Mouse (Mus musculus): ENCODE results near the gene Ube2n.

Ube2n gene

GRCm38 (mm10) chr10:95514656-95515292, at the start of gene Ube2n:
TSS of gene Ube2n (plus strand) at chr10:95515145.
- Histone ChIP-seq H3K27me3 (ENCODE audit: insufficient read depth, low read length) (no peaks in the 10 kb centered on the region), H3K9me3 (ENCODE audit: low read length) (no peaks in the 10 kb centered on the region), H3K36me3 (ENCODE audit: insufficient read depth, low read length) (peaks cover 21% of the 10 kb centered on the region), H3K4me3 (replicated peaks; ENCODE audit: low read length) (peak within 1 kb of the TSS; percentile 98), H3K4me1 (replicated peaks; ENCODE audit: low read depth, low read length) (peaks cover 61% of the 10 kb centered on the region)
- TF ChIP-seq POU5F1 (IDR thresholded peaks at IDR 0.05; ENCODE audit: borderline replicate concordance, low read length) (no peak), NANOG (IDR thresholded peaks at IDR 0.05; ENCODE audit: borderline replicate concordance, low read length) (no peak), CTCF (conservative IDR thresholded peaks at IDR 0.05; ENCODE audit: low read length) (no peak)

GRCm38 (mm10) chr10:95465485-95465896, 49.5 kb upstream of the Ube2n start:
- Histone ChIP-seq H3K27me3 (ENCODE audit: insufficient read depth, low read length) (peaks cover 12% of the 10 kb centered on the region), H3K9me3 (ENCODE audit: low read length) (no peaks in the 10 kb centered on the region), H3K4me3 (replicated peaks; ENCODE audit: low read length) (no peak overlapping the region), H3K4me1 (replicated peaks; ENCODE audit: low read depth, low read length) (peaks cover 62% of the 10 kb centered on the region), H3K36me3 (ENCODE audit: insufficient read depth, low read length) (no peaks in the 10 kb centered on the region)
- TF ChIP-seq NANOG (IDR thresholded peaks at IDR 0.05; ENCODE audit: borderline replicate concordance, low read length) (peak; percentile 55; the same call in 1 of the 2 replicates), POU5F1 (IDR thresholded peaks at IDR 0.05; ENCODE audit: borderline replicate concordance, low read length) (no peak), CTCF (conservative IDR thresholded peaks at IDR 0.05; ENCODE audit: low read length) (no peak)

- Histone ChIP-seq H3K36me3 (ENCODE audit: insufficient read depth, low read length) (no peaks in the 10 kb centered on the region), H3K9me3 (ENCODE audit: low read length) (no peaks in the 10 kb centered on the region), H3K4me1 (replicated peaks; ENCODE audit: low read depth, low read length) (peaks cover 38% of the 10 kb centered on the region), H3K4me3 (replicated peaks; ENCODE audit: low read length) (no peak overlapping the region), H3K27me3 (ENCODE audit: insufficient read depth, low read length) (peaks cover 12% of the 10 kb centered on the region)
- no peak for TF ChIP-seq NANOG (IDR thresholded peaks at IDR 0.05; ENCODE audit: borderline replicate concordance, low read length)
- TF ChIP-seq CTCF (conservative IDR thresholded peaks at IDR 0.05; ENCODE audit: low read length), result no peak
- TF ChIP-seq POU5F1 (IDR thresholded peaks at IDR 0.05; ENCODE audit: borderline replicate concordance, low read length), result no peak
Measured at GRCm38 (mm10) chr10:95468894-95469293, 46.1 kb upstream of the Ube2n start.

- Histone ChIP-seq H3K27me3 (ENCODE audit: insufficient read depth, low read length) (peaks cover 12% of the 10 kb centered on the region), H3K36me3 (ENCODE audit: insufficient read depth, low read length) (no peaks in the 10 kb centered on the region), H3K9me3 (ENCODE audit: low read length) (no peaks in the 10 kb centered on the region), H3K4me1 (replicated peaks; ENCODE audit: low read depth, low read length) (peaks cover 26% of the 10 kb centered on the region), H3K4me3 (replicated peaks; ENCODE audit: low read length) (no peak overlapping the region)
- TF ChIP-seq POU5F1 (IDR thresholded peaks at IDR 0.05; ENCODE audit: borderline replicate concordance, low read length) (no peak), CTCF (conservative IDR thresholded peaks at IDR 0.05; ENCODE audit: low read length) (no peak), NANOG (IDR thresholded peaks at IDR 0.05; ENCODE audit: borderline replicate concordance, low read length) (no peak)
Measured at GRCm38 (mm10) chr10:95471186-95471585, 43.8 kb upstream of the Ube2n start.

- H3K27me3 ChIP-seq (ENCODE audit: insufficient read depth, low read length), result peaks cover 9% of the 10 kb centered on the region
- H3K4me1 ChIP-seq (replicated peaks; ENCODE audit: low read depth, low read length), result peaks cover 19% of the 10 kb centered on the region
- H3K36me3 ChIP-seq (ENCODE audit: insufficient read depth, low read length), result no peaks in the 10 kb centered on the region
- H3K4me3 ChIP-seq (replicated peaks; ENCODE audit: low read length), result no peak overlapping the region
- TF ChIP-seq POU5F1 (IDR thresholded peaks at IDR 0.05; ENCODE audit: borderline replicate concordance, low read length) (no peak), NANOG (IDR thresholded peaks at IDR 0.05; ENCODE audit: borderline replicate concordance, low read length) (no peak)
- H3K9me3 ChIP-seq (ENCODE audit: low read length), result no peaks in the 10 kb centered on the region
Measured at GRCm38 (mm10) chr10:95471889-95472547, 42.9 kb upstream of the Ube2n start.

GRCm38 (mm10) chr10:95475923-95476322, 39.0 kb upstream of the Ube2n start:
- Histone ChIP-seq H3K36me3 (ENCODE audit: insufficient read depth, low read length) (peaks cover 14% of the 10 kb centered on the region), H3K9me3 (ENCODE audit: low read length) (no peaks in the 10 kb centered on the region), H3K27me3 (ENCODE audit: insufficient read depth, low read length) (no peaks in the 10 kb centered on the region), H3K4me1 (replicated peaks; ENCODE audit: low read depth, low read length) (peaks cover 18% of the 10 kb centered on the region), H3K4me3 (replicated peaks; ENCODE audit: low read length) (no peak overlapping the region)
- TF ChIP-seq POU5F1 (IDR thresholded peaks at IDR 0.05; ENCODE audit: borderline replicate concordance, low read length) (no peak), CTCF (conservative IDR thresholded peaks at IDR 0.05; ENCODE audit: low read length) (peak; percentile 79), NANOG (IDR thresholded peaks at IDR 0.05; ENCODE audit: borderline replicate concordance, low read length) (no peak)

- H3K27me3 ChIP-seq (ENCODE audit: insufficient read depth, low read length), result no peaks in the 10 kb centered on the region
- no peaks in the 10 kb centered on the region for H3K9me3 ChIP-seq (ENCODE audit: low read length)
- H3K4me3 ChIP-seq (replicated peaks; ENCODE audit: low read length), result no peak overlapping the region
- TF ChIP-seq NANOG (IDR thresholded peaks at IDR 0.05; ENCODE audit: borderline replicate concordance, low read length), result no peak
- TF ChIP-seq CTCF (conservative IDR thresholded peaks at IDR 0.05; ENCODE audit: low read length), result no peak
- TF ChIP-seq POU5F1 (IDR thresholded peaks at IDR 0.05; ENCODE audit: borderline replicate concordance, low read length), result no peak
- peaks cover 28% of the 10 kb centered on the region for H3K36me3 ChIP-seq (ENCODE audit: insufficient read depth, low read length)
- H3K4me1 ChIP-seq (replicated peaks; ENCODE audit: low read depth, low read length), result peaks cover 18% of the 10 kb centered on the region
Measured at GRCm38 (mm10) chr10:95477516-95477915, 37.4 kb upstream of the Ube2n start.

- H3K4me3 ChIP-seq (replicated peaks; ENCODE audit: low read length), result no peak overlapping the region
- H3K27me3 ChIP-seq (ENCODE audit: insufficient read depth, low read length), result no peaks in the 10 kb centered on the region
- no peaks in the 10 kb centered on the region for H3K9me3 ChIP-seq (ENCODE audit: low read length)
- H3K4me1 ChIP-seq (replicated peaks; ENCODE audit: low read depth, low read length), result peaks cover 34% of the 10 kb centered on the region
- H3K36me3 ChIP-seq (ENCODE audit: insufficient read depth, low read length), result peaks cover 99% of the 10 kb centered on the region
- TF ChIP-seq CTCF (conservative IDR thresholded peaks at IDR 0.05; ENCODE audit: low read length) (peak; percentile 14; the same call in 1 of the 2 replicates), NANOG (IDR thresholded peaks at IDR 0.05; ENCODE audit: borderline replicate concordance, low read length) (no peak)
Measured at GRCm38 (mm10) chr10:95489653-95490052, 25.3 kb upstream of the Ube2n start.

All from E14TG2a.4 (cell line).